Mouse (Mus musculus): ENCODE results near the gene Meox1. TPM values are rescaled to one million over a fixed set of nuclear protein-coding genes. Genes with fewer than 3 reads are reported as not detected.

Gene Meox1
- polyA plus RNA-seq, 1 experiment, result 0.02 TPM

DNA sequence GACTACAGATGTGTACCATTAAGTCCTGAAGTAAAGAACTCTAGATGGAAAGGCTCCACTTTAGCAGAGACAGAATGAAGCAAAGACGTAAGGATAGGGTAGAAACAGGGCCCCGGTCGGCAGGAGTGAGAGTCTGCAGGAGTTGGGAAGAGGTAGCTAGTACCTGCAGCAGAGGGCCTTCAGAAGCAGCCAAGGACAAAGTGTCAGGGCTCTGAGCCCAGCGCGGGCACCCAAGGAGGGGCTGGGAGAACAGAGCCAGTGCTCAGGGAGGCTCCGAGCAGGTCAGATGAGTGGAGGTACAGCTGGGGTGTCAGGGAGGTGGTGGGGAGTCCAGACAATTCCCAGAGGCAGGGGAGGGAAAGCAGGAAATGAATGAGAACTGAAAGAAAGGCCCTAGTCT lies 29.8 kb upstream of the Meox1 start:
- Histone ChIP-seq H3K79me2 (ENCODE audit: control insufficient read depth, insufficient read depth) (no peaks in the 10 kb centered on the region), H3K27me3 (ENCODE audit: control insufficient read depth, insufficient read depth, insufficient read length) (peaks cover 9% of the 10 kb centered on the region), H3K36me3 (ENCODE audit: control insufficient read depth, insufficient read depth) (no peaks in the 10 kb centered on the region), H3K4me3 (ENCODE audit: insufficient read depth, poor library complexity, severe bottlenecking) (no peak overlapping the region), H3ac (ENCODE audit: control insufficient read depth, insufficient read length, low read depth) (no peak overlapping the region), H3K79me3 (ENCODE audit: low read depth) (no peaks in the 10 kb centered on the region)
- TF ChIP-seq MAX (IDR thresholded peaks at IDR 0.05), result no peak
- TF ChIP-seq CTCF (IDR thresholded peaks at IDR 0.05; ENCODE audit: control insufficient read depth, insufficient read depth, insufficient read length), result no peak
- TF ChIP-seq MYOG (IDR thresholded peaks at IDR 0.05; ENCODE audit: control insufficient read depth, extremely low read depth, insufficient read length), result no peak
- no peak for TF ChIP-seq CEBPB (IDR thresholded peaks at IDR 0.05; ENCODE audit: low read depth)
- no peak for TF ChIP-seq USF1 (IDR thresholded peaks at IDR 0.05; ENCODE audit: low read depth)
- TF ChIP-seq FOSL1 (IDR thresholded peaks at IDR 0.05; ENCODE audit: insufficient read depth, low read length, poor library complexity, severe bottlenecking), result no peak
- no peak for TF ChIP-seq MYOD1 (IDR thresholded peaks at IDR 0.05; ENCODE audit: control insufficient read depth, insufficient read length, low read depth)

DNA sequence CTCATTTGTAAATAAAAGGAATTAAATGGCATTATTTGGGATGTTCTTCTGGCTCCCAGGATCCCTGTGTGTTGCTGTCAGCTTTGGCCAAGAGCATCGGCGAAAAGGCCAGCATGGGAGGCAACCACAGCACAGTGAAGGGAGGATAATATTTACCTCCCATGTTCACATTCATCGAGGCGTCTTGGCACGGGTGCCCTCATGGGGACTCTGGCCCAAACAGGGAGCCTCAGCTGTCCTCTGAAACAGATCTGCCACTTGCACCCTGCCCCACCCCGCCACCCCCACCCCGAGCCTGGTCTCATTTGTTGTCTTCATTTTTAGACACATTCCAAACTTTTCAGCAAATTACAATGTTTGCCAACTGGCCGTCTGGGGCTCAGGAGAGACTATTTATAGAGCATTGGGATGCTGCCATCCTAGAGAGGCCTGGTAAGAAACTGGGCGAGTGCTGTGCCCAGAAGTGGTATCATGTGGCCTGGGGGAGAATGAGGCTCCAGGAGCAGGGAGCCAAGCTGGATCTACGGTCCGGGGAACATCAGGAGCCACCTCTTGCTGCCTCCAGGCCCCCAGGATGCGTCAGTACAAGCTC lies 27.3 kb upstream of the Meox1 start:
- TF ChIP-seq MYOD1 (IDR thresholded peaks at IDR 0.05; ENCODE audit: control insufficient read depth, insufficient read length, low read depth), result no peak
- TF ChIP-seq USF1 (IDR thresholded peaks at IDR 0.05; ENCODE audit: low read depth), result no peak
- TF ChIP-seq MYOG (IDR thresholded peaks at IDR 0.05; ENCODE audit: control insufficient read depth, extremely low read depth, insufficient read length), result no peak
- TF ChIP-seq FOSL1 (IDR thresholded peaks at IDR 0.05; ENCODE audit: insufficient read depth, low read length, poor library complexity, severe bottlenecking), result no peak
- no peak for TF ChIP-seq MAX (IDR thresholded peaks at IDR 0.05)
- TF ChIP-seq CTCF (IDR thresholded peaks at IDR 0.05; ENCODE audit: control insufficient read depth, insufficient read depth, insufficient read length), result no peak
- no peak for TF ChIP-seq CEBPB (IDR thresholded peaks at IDR 0.05; ENCODE audit: low read depth)
- Histone ChIP-seq H3K79me2 (ENCODE audit: control insufficient read depth, insufficient read depth) (no peaks in the 10 kb centered on the region), H3K27me3 (ENCODE audit: control insufficient read depth, insufficient read depth, insufficient read length) (peaks cover 21% of the 10 kb centered on the region), H3ac (ENCODE audit: control insufficient read depth, insufficient read length, low read depth) (no peak overlapping the region), H3K79me3 (ENCODE audit: low read depth) (no peaks in the 10 kb centered on the region), H3K4me3 (ENCODE audit: insufficient read depth, poor library complexity, severe bottlenecking) (no peak overlapping the region), H3K36me3 (ENCODE audit: control insufficient read depth, insufficient read depth) (no peaks in the 10 kb centered on the region)

DNA sequence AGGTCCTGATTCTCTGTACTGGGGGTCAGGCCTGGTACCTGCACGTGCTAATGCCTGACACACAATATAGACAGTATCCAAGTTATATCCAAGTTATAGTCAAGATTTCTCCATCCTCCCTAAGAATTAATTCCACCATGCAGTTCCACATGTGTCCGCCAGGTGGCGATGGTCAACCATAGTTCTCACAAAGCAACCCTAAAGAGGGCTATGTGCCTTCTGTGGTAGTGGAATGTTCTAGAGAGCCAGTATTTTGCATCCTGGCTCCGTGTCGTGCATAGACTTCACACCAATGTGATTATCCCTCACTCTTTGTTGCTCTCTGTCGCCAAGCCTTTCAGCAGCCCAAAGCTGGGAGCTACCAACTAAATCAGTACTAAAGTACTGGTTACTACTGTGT lies 25.5 kb upstream of the Meox1 start:
- Histone ChIP-seq H3K36me3 (ENCODE audit: control insufficient read depth, insufficient read depth) (no peaks in the 10 kb centered on the region), H3K79me3 (ENCODE audit: low read depth) (no peaks in the 10 kb centered on the region), H3K4me3 (ENCODE audit: insufficient read depth, poor library complexity, severe bottlenecking) (no peak overlapping the region), H3K79me2 (ENCODE audit: control insufficient read depth, insufficient read depth) (no peaks in the 10 kb centered on the region), H3K27me3 (ENCODE audit: control insufficient read depth, insufficient read depth, insufficient read length) (peaks cover 36% of the 10 kb centered on the region), H3ac (ENCODE audit: control insufficient read depth, insufficient read length, low read depth) (no peak overlapping the region)
- TF ChIP-seq MAX (IDR thresholded peaks at IDR 0.05) (no peak), USF1 (IDR thresholded peaks at IDR 0.05; ENCODE audit: low read depth) (no peak), MYOG (IDR thresholded peaks at IDR 0.05; ENCODE audit: control insufficient read depth, extremely low read depth, insufficient read length) (no peak), CTCF (IDR thresholded peaks at IDR 0.05; ENCODE audit: control insufficient read depth, insufficient read depth, insufficient read length) (peak; percentile 73), CEBPB (IDR thresholded peaks at IDR 0.05; ENCODE audit: low read depth) (no peak)

DNA sequence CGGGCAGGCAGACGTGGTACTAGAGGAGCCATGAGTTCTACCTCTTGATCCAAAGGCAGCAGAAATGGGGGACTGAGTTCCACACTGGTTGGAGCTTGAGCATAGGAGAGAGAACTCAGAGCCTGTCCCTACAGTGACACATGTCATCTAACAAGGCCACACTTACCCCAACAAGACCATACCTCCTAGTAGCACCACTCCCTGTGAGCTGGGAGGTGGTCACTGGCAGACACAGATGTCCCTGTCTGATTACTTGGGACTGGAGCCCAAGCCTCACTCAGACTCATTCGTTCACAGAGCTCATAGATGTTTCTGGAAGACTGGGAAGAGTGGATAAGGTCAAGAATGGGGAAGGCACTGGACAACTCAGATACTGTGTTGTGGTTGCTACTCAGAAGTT lies 24.4 kb upstream of the Meox1 start:
- TF ChIP-seq CTCF (IDR thresholded peaks at IDR 0.05; ENCODE audit: control insufficient read depth, insufficient read depth, insufficient read length) (no peak), MAX (IDR thresholded peaks at IDR 0.05) (no peak), USF1 (IDR thresholded peaks at IDR 0.05; ENCODE audit: low read depth) (no peak), FOSL1 (IDR thresholded peaks at IDR 0.05; ENCODE audit: insufficient read depth, low read length, poor library complexity, severe bottlenecking) (no peak), MYOG (IDR thresholded peaks at IDR 0.05; ENCODE audit: control insufficient read depth, extremely low read depth, insufficient read length) (no peak), MYOD1 (IDR thresholded peaks at IDR 0.05; ENCODE audit: control insufficient read depth, insufficient read length, low read depth) (no peak), CEBPB (IDR thresholded peaks at IDR 0.05; ENCODE audit: low read depth) (no peak)
- no peaks in the 10 kb centered on the region for H3K79me3 ChIP-seq (ENCODE audit: low read depth)
- H3K27me3 ChIP-seq (ENCODE audit: control insufficient read depth, insufficient read depth, insufficient read length), result peaks cover 44% of the 10 kb centered on the region
- H3K36me3 ChIP-seq (ENCODE audit: control insufficient read depth, insufficient read depth), result no peaks in the 10 kb centered on the region
- H3K79me2 ChIP-seq (ENCODE audit: control insufficient read depth, insufficient read depth), result no peaks in the 10 kb centered on the region
- no peak overlapping the region for H3K4me3 ChIP-seq (ENCODE audit: insufficient read depth, poor library complexity, severe bottlenecking)
- H3ac ChIP-seq (ENCODE audit: control insufficient read depth, insufficient read length, low read depth), result no peak overlapping the region

DNA sequence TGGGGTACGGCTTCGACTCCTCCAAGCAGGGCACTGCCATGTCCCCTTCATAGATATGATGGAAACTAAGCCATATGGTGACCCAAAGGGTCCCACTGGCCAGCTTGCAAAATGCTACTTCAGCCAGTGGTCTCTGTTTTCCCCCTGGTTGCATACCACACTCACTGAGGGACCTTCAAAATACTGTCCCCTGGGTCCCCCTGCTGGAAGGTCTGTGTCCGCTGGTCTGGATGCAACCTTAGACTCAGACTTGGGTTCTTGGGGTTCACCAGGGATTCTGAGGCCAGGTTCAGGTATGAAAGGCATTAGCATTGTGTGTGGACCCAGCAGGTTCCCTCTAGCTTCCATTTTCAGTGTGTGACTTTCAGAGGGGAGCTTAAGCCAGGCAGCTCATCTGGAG lies 22.6 kb upstream of the Meox1 start:
- TF ChIP-seq MAX (IDR thresholded peaks at IDR 0.05) (no peak), FOSL1 (IDR thresholded peaks at IDR 0.05; ENCODE audit: insufficient read depth, low read length, poor library complexity, severe bottlenecking) (no peak), MYOG (IDR thresholded peaks at IDR 0.05; ENCODE audit: control insufficient read depth, extremely low read depth, insufficient read length) (no peak), USF1 (IDR thresholded peaks at IDR 0.05; ENCODE audit: low read depth) (no peak), MYOD1 (IDR thresholded peaks at IDR 0.05; ENCODE audit: control insufficient read depth, insufficient read length, low read depth) (no peak), CTCF (IDR thresholded peaks at IDR 0.05; ENCODE audit: control insufficient read depth, insufficient read depth, insufficient read length) (no peak), CEBPB (IDR thresholded peaks at IDR 0.05; ENCODE audit: low read depth) (no peak)
- Histone ChIP-seq H3K4me3 (ENCODE audit: insufficient read depth, poor library complexity, severe bottlenecking) (no peak overlapping the region), H3K79me2 (ENCODE audit: control insufficient read depth, insufficient read depth) (no peaks in the 10 kb centered on the region), H3K36me3 (ENCODE audit: control insufficient read depth, insufficient read depth) (no peaks in the 10 kb centered on the region), H3K79me3 (ENCODE audit: low read depth) (no peaks in the 10 kb centered on the region), H3ac (ENCODE audit: control insufficient read depth, insufficient read length, low read depth) (no peak overlapping the region), H3K27me3 (ENCODE audit: control insufficient read depth, insufficient read depth, insufficient read length) (peaks cover 46% of the 10 kb centered on the region)

DNA sequence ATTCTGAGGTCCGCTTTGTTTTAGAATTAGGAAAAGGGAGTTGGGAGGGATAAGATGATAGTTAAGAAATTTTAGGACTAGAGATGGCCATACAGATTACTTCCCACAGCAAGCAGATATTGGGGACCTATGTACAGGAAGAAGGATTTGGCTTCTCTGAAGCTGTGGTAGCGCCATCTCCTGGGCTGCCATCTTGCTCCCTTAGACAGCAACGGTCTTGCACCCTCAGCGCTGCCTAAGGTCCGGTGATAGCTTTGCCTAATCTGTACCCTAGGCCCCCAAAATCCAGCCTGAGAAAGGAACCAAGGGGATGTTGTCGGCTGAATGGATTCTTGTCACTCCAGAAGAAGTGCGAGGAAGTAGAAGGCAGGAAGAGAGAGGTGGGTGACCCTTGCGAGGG lies 19.4 kb upstream of the Meox1 start:
- Histone ChIP-seq H3ac (ENCODE audit: control insufficient read depth, insufficient read length, low read depth) (no peak overlapping the region), H3K27me3 (ENCODE audit: control insufficient read depth, insufficient read depth, insufficient read length) (peaks cover 42% of the 10 kb centered on the region), H3K79me2 (ENCODE audit: control insufficient read depth, insufficient read depth) (no peaks in the 10 kb centered on the region), H3K4me3 (ENCODE audit: insufficient read depth, poor library complexity, severe bottlenecking) (no peak overlapping the region), H3K79me3 (ENCODE audit: low read depth) (no peaks in the 10 kb centered on the region), H3K36me3 (ENCODE audit: control insufficient read depth, insufficient read depth) (no peaks in the 10 kb centered on the region)
- TF ChIP-seq USF1 (IDR thresholded peaks at IDR 0.05; ENCODE audit: low read depth), result no peak
- TF ChIP-seq CTCF (IDR thresholded peaks at IDR 0.05; ENCODE audit: control insufficient read depth, insufficient read depth, insufficient read length), result no peak
- TF ChIP-seq FOSL1 (IDR thresholded peaks at IDR 0.05; ENCODE audit: insufficient read depth, low read length, poor library complexity, severe bottlenecking), result no peak
- no peak for TF ChIP-seq CEBPB (IDR thresholded peaks at IDR 0.05; ENCODE audit: low read depth)
- TF ChIP-seq MYOD1 (IDR thresholded peaks at IDR 0.05; ENCODE audit: control insufficient read depth, insufficient read length, low read depth), result no peak
- TF ChIP-seq MYOG (IDR thresholded peaks at IDR 0.05; ENCODE audit: control insufficient read depth, extremely low read depth, insufficient read length), result no peak
- no peak for TF ChIP-seq MAX (IDR thresholded peaks at IDR 0.05)

Measured in C2C12 (cell line).